Mouse (Mus musculus) neural tube, embryonic 13.5 days (tissue): Measurements from ENCODE around the gene Zfp626. TPM values are rescaled to one million over a fixed set of nuclear protein-coding genes. Genes with fewer than 3 reads are reported as not detected.
"Not testable (repeated sequence)": the region's sequence is repeated elsewhere in the genome, so short reads cannot be mapped to it uniquely, and the experiment has no call there.

ENCODE experiments used
- ATAC-seq: fragments of 200-750 bp; cut with Nextera tagmentation; 2 replicates; pipeline ENCODE4 v1.8.0; 2017; ENCODE audit warnings: low read depth, mild to moderate bottlenecking, moderate TSS enrichment, moderate library complexity
- H3K27ac ChIP-seq: fragments of 300-500 bp; sonication (generic); replicated peaks from 2 replicates; pipeline ENCODE4 v1.5.1; 2015; ENCODE audit warnings: moderate library complexity, mild to moderate bottlenecking, inconsistent platforms
- H3K27me3 ChIP-seq: fragments of 300-500 bp; sonication (generic); 2 replicates; pipeline ENCODE4 v1.6.1; 2015; ENCODE audit warnings: mild to moderate bottlenecking, inconsistent platforms
- H3K36me3 ChIP-seq: fragments of 300-500 bp; sonication (generic); 2 replicates; pipeline ENCODE4 v1.6.1; 2015; ENCODE audit warnings: mild to moderate bottlenecking, inconsistent platforms
- H3K4me1 ChIP-seq: fragments of 300-500 bp; sonication (generic); replicated peaks from 2 replicates; pipeline ENCODE4 v1.6.1; 2015; ENCODE audit warnings: inconsistent platforms
- H3K4me2 ChIP-seq: fragments of 300-500 bp; sonication (generic); 2 replicates; pipeline ENCODE4 v1.6.1; 2015; ENCODE audit warnings: inconsistent platforms, mild to moderate bottlenecking, moderate library complexity
- H3K4me3 ChIP-seq: fragments of 300-500 bp; sonication (generic); 2 replicates; pipeline ENCODE4 v1.5.1; 2015; ENCODE audit warnings: mild to moderate bottlenecking, inconsistent platforms
- H3K9ac ChIP-seq: fragments of 300-500 bp; sonication (generic); 2 replicates; pipeline ENCODE4 v1.6.1; 2015; ENCODE audit warnings: moderate library complexity, mild to moderate bottlenecking, inconsistent platforms
- H3K9me3 ChIP-seq: fragments of 300-500 bp; sonication (generic); 2 replicates; pipeline ENCODE4 v1.6.1; 2016; ENCODE audit warnings: inconsistent platforms
- WGBS: fragments of 180-500 bp; shearing (Covaris S2); methylation state at CpG from one replicate; pipeline ENCODE4 v1.1.7; 2015; 5-methylcytosine and 5-hydroxymethylcytosine counted together
- polyA plus RNA-seq: library from polyadenylated mRNA; unstranded; fragments of >200 nt; fragmentation: Nextera tagmentation; extraction: Ambion mirVana; gene quantifications from 2 replicates; pipeline ENCODE4 v1.2.1, GENCODE M21; 2015

The Zfp626 gene
- 2.3 and 2.9 TPM in 2 replicates for polyA plus RNA-seq

DNA sequence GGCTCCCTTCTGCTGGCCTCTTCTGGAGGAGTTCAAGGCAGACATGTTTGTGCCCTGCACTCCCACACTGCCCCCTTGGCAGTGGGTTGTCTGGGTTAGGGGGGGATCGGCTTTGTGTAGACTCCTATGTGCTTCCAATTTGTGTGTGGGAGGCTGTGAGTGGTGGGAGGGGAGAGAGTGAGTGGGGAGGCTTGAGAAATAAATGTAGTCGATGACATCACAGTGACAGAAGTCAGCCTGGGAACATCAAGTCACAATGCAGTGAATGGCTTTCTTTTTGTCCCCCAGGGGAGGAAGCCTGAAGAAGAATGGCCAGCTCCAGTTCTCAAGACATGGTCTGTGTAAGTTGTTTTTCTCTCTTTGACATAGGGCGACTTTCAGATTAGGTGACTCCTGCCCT lies at the start of gene Zfp626:
Gene Zfp626 (plus strand): TSS at position 301 of the 400 bp plus-strand sequence.
- not testable (repeated sequence) for H3K4me3 ChIP-seq, H3K27ac ChIP-seq, ATAC-seq, H3K4me2 ChIP-seq, H3K27me3 ChIP-seq, H3K9me3 ChIP-seq, H3K9ac ChIP-seq
- 97% methylated on average over 3 of the region's 3 CpGs for WGBS
- H3K36me3 ChIP-seq = peaks cover 49% of the 10 kb centered on the region
- peaks cover 11% of the 10 kb centered on the region for H3K4me1 ChIP-seq

DNA sequence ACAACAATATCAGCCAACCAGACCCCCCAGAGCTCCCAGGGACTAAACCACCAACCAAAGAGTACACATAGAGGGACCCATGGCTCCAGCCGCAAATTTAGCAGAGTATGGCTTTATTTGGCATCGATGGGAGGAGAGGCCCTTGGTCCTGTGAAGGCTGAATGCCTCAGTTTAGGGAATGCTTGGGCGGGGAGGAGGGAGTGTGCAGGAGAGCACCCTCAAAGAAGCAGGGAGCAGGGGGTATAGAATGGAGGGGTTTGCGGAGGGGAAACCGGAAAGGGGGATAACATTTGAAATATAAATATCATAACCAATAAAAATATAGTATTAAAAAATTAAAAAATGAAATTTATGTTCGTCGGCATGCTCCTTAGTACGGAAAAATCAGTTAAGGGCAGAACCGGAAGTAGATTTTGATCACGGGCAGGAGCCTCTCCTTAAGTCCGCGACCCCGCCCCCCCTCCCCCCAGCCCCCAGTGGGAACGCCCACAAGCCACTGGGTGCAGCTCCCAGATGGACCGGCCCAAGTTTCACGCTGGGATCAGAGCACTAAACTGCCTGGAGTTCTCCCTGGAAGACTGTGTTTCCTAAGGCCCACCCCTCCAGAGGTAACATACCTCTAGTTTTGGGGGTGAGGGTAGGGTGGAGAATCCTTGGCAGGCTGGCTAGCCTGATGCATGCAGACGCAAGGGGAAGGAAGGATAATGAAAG lies 41.7 kb upstream of the Zfp626 start:
- Histone ChIP-seq H3K4me2 (peak overlapping the region; percentile 52), H3K4me3 (peak overlapping the region; percentile 29), H3K9ac (peak overlapping the region; percentile 54), H3K27ac (no peak overlapping the region), H3K4me1 (no peaks in the 10 kb centered on the region), H3K9me3 (no peaks in the 10 kb centered on the region; the same call in 1 of the 2 replicates), H3K27me3 (no peaks in the 10 kb centered on the region), H3K36me3 (no peaks in the 10 kb centered on the region)
- WGBS = 17% methylated on average over 17 of the region's 17 CpGs
- no peak for ATAC-seq

DNA sequence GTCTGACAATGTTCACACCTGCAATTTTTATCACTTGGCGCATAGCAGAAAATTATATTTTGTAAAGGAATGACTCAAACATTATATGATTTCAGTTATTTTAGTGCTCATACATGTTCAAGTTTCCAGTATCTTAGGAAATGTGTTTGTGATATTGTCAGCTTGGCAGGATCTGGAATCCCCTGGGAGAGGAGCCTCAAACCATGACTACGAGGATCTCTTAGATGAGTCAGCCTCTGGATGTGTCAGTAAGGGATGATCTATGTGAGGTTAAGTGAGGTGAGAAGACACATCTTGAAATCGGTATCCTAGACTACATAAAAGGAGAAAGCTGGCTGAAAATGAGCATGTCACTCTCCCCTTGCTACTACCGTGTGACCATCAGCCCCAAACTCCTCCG lies 17.7 kb upstream of the Zfp626 start:
- no peaks in the 10 kb centered on the region for H3K27me3 ChIP-seq
- no peak overlapping the region for H3K27ac ChIP-seq
- H3K4me2 ChIP-seq = no peak overlapping the region
- no peak for ATAC-seq
- WGBS = 84% methylated on average over 5 of the region's 5 CpGs
- peaks cover 24% of the 10 kb centered on the region for H3K9me3 ChIP-seq
- H3K9ac ChIP-seq = no peak overlapping the region
- H3K4me3 ChIP-seq = no peak overlapping the region
- no peaks in the 10 kb centered on the region for H3K36me3 ChIP-seq
- no peaks in the 10 kb centered on the region for H3K4me1 ChIP-seq

DNA sequence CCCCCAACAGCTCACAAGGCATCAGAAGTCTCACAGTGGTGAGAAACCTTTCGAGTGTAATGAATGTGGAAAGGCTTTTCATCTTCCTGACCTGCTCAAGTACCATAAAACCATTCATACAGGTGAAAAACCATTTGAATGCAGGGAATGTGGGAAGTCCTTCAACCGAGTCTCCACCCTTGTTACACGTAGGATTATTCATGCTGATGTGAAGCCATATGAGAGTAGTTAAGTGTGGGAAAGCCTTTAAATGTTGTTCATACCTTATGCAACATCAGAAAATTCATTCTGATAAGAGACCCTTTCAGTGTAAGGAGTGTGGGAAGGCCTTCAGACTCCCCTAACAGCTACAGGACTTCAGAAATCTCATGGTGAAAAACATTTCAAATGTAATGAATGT lies 13.1 kb upstream of the Zfp626 start:
- not testable (repeated sequence) for H3K9ac ChIP-seq, H3K27ac ChIP-seq, ATAC-seq, H3K27me3 ChIP-seq, H3K36me3 ChIP-seq, H3K4me1 ChIP-seq, H3K4me3 ChIP-seq, H3K4me2 ChIP-seq, H3K9me3 ChIP-seq
- 60% methylated on average over 3 of the region's 3 CpGs for WGBS

DNA sequence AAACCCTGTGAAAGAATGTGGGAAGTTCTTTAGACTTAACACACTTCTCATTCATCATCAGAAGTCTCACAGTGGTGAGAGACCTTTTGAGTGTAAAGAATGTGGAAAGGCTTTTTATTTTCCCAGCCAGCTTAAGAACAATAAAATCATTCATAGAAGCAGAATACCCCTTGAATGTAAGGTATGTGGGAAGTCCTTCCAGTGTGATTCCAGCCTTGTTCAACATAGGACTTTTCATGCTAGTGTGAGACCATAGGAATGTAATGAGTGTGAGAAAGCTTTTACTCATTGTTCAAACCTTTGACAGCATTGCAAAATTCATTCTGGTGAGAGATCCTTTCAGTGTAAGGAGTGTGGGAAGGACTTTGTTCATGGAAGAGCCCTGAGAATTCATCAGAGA lies 12.4 kb upstream of the Zfp626 start:
- peaks cover 7% of the 10 kb centered on the region; the same call in 1 of the 2 replicates for H3K4me1 ChIP-seq
- no peak overlapping the region for H3K9ac ChIP-seq
- peaks cover 3% of the 10 kb centered on the region; the same call in 1 of the 2 replicates for H3K9me3 ChIP-seq
- no peaks in the 10 kb centered on the region for H3K27me3 ChIP-seq
- no peak overlapping the region for H3K4me3 ChIP-seq
- H3K36me3 ChIP-seq = no peaks in the 10 kb centered on the region
- ATAC-seq = no peak
- no peak overlapping the region for H3K4me2 ChIP-seq
- H3K27ac ChIP-seq = no peak overlapping the region

DNA sequence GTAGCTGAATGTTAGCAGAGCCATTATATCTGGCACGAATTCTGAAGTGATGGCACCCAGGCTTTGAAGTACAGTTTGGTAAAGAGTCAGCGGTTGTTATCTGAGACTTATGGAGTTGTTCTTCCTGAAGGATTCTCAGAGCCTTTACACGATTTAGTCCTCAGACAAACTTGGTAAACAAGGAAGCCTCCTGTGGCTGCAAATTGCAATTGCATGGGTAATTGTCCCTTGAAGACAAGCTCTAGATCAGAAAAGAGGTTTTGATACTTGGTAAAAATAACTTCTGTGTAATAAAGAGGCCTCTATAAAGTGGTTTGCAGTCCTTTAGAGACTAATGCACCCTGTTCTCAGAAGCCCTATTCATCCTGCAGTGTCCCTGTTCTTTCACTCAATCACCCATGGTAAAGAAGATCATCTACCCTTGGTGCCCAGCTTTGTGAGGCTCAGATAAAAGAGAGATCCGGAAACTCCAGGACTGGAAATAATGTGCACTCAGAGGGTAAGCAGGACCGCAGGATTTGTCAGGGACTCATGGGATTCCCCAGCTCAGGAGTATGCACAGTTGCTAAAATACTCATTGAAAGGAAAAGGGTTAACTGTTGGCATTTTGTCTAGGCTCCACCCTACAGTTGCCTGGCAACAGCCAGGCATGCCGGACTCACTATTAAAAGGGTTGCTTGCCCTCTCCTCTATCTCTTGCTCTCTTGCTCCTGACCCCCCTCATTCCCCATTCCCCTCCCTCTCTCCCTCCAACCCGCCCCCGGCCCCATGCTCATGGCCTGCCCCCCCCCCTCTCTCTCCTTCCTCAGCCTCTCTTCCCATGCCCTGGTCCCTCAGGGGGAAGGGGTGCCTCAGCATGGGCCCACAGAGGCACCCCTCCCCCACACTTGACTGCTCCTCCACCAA lies 8.8 kb upstream of the Zfp626 start:
- 19% methylated on average over 8 of the region's 8 CpGs for WGBS
- H3K4me3 ChIP-seq = 0 out of 2 replicates have a peak overlapping the region, but pooled peaks have one; percentile 4
- peaks cover 7% of the 10 kb centered on the region; the same call in 1 of the 2 replicates for H3K4me1 ChIP-seq
- peak overlapping the region; percentile 30; the same call in 1 of the 2 replicates for H3K4me2 ChIP-seq
- no peaks in the 10 kb centered on the region for H3K9me3 ChIP-seq
- H3K9ac ChIP-seq = 0 out of 2 replicates have a peak overlapping the region, but pooled peaks have one; percentile 8
- peak; percentile 91 for ATAC-seq
- no peaks in the 10 kb centered on the region for H3K27me3 ChIP-seq
- peak overlapping the region; percentile 54; the same call in 1 of the 2 replicates for H3K27ac ChIP-seq
- H3K36me3 ChIP-seq = no peaks in the 10 kb centered on the region

DNA sequence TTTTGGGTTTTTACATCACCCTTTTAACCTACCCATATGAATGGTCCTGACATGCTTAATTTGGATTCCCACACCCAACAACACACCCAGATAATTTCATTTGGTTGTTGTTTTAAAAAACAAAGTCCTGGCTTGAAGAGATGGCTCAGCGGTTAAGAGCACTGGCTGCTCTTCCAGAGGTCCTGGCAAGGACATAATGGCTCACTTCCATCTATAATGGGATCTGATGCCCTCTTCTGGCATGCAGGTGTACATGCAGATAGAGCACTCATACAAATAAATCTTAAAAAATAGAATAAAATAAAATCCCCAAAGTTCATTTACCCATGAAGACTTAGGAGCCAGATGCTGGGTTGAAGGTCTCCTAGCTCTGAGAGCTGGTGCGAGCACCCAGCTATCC lies 5.9 kb upstream of the Zfp626 start:
- Histone ChIP-seq H3K4me1 (peaks cover 18% of the 10 kb centered on the region), H3K36me3 (0 out of 2 replicates have a peak, but pooled peaks cover under 1% of the 10 kb centered on the region), H3K27me3 (no peaks in the 10 kb centered on the region), H3K9me3 (no peaks in the 10 kb centered on the region), H3K9ac (no peak overlapping the region), H3K4me3 (no peak overlapping the region), H3K27ac (no peak overlapping the region), H3K4me2 (no peak overlapping the region)
- ATAC-seq = no peak
- 56% methylated on average over 2 of the region's 2 CpGs for WGBS

DNA sequence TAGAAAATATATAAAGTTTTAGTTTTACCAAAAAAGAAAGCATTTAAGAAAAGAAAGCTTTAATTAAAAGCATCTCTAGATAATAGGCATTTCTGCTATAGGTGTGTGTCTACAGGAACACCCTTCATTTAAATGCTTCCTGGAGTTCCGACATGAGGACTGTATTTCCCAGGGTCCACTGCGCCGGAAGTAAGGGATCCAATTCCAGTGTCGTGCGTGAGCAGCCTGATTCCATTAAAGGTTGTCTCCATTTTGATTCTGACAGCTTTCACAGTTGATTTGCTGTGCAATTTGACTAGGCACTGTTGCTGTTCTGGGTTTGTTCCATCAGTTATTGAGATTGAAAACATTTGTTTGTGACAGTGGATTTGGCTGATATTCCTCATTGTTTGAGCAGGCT lies 4.0 kb upstream of the Zfp626 start:
- no peak for ATAC-seq
- H3K27me3 ChIP-seq = no peaks in the 10 kb centered on the region
- H3K36me3 ChIP-seq = peaks cover 11% of the 10 kb centered on the region
- peaks cover 17% of the 10 kb centered on the region for H3K4me1 ChIP-seq
- H3K9me3 ChIP-seq = no peaks in the 10 kb centered on the region
- no peak overlapping the region for H3K9ac ChIP-seq
- no peak overlapping the region for H3K27ac ChIP-seq
- 77% methylated on average over 5 of the region's 5 CpGs for WGBS
- no peak overlapping the region for H3K4me2 ChIP-seq
- H3K4me3 ChIP-seq = no peak overlapping the region

DNA sequence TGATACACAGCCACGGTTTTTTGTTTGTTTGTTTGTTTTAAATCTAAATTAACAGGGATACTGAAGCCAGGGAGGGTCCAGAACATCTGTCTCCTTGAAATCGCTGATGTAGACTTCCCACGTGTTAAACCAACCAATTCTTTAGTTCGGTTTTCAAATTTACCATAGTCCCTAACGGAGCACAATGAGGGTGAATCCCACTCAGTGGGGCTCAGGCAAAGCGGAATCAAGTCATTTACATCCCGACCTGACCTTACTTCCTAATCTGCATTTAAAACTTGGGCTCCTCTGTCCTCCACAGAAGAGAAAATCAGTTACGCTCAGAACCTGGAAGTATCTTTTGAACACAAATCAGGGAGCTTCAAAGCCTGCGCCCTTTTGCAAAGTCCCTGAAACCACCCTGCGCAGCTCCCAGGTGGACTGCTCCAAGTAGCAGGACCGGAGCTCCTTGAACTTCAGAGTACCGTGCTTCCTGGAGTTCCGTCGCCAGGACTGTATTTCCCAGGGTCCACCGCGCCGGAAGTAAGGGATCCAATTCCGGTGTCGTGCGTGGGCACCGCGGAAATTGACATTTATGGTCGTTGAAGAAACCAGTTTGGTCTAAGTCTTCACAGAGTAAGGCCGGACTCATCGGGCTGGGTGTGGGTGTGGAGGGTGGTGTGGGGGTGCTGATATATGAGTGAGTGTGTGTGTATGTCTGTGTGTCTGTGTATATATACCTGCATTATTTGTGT lies 2.5 kb upstream of the Zfp626 start:
- peaks cover 11% of the 10 kb centered on the region for H3K4me1 ChIP-seq
- peaks cover 26% of the 10 kb centered on the region for H3K36me3 ChIP-seq
- H3K27ac ChIP-seq = peak overlapping the region; percentile 19; the same call in 1 of the 2 replicates
- peak; percentile 95 for ATAC-seq
- peak overlapping the region; percentile 95 for H3K4me2 ChIP-seq
- peak overlapping the region; percentile 83 for H3K9ac ChIP-seq
- H3K27me3 ChIP-seq = no peaks in the 10 kb centered on the region
- WGBS = under 1% methylated on average over 25 of the region's 25 CpGs
- no peaks in the 10 kb centered on the region for H3K9me3 ChIP-seq
- H3K4me3 ChIP-seq = peak overlapping the region; percentile 74

DNA sequence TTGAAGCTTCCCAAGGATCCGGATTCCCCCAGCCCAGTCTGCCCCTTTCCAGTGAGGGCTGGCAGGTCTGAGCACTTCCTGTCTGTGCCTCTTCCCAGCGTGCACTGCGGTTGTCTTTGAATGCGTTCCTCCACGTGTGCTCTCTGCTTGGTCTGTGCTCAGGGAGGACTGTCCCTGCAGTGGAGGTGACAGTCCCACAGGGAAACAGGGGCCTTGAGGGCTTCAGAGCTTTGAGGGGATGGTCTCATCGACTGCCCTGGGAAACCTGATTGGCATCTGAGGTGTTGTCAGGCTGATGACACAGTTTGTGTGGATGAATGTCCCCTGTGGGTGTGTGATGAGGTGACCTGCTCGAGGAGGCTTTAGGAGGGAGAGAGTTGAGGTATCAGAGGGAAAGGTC lies 309 bp downstream of the Zfp626 start:
- WGBS = 87% methylated on average over 7 of the region's 7 CpGs
- ATAC-seq, H3K27me3 ChIP-seq, H3K4me3 ChIP-seq, H3K9ac ChIP-seq, H3K4me2 ChIP-seq, H3K27ac ChIP-seq, H3K9me3 ChIP-seq: not testable (repeated sequence)
- H3K4me1 ChIP-seq = peaks cover 11% of the 10 kb centered on the region
- peaks cover 53% of the 10 kb centered on the region for H3K36me3 ChIP-seq

DNA sequence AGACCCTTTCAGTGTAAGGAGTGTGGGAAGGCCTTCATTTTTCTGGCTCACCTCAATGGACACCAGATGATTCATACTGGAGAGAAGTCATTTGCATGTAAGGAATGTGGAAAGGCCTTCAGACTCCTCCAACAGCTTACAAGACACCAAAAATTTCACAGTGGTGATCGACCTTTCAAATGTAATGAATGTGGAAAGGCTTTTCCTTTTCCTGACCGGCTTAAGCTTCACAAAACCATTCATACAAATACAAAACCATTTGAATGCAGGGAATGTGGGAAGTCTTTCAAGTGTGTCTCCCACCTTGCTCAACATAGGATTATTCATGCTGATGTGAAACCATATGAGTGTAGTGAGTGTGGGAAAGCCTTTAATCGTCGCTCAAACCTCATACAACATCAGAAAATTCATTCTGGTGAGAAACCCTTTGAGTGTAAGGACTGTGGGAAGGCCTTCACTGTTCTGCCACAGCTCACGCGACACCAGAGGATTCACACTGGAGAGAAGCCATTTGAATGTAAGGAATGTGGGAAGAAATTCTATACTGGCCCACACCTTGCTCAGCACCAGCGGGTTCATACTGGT lies 11.6 kb downstream of the Zfp626 start:
- WGBS = 95% methylated on average over 7 of the region's 7 CpGs
- Histone ChIP-seq H3K9ac (no peak overlapping the region), H3K27ac (no peak overlapping the region), H3K4me2 (no peak overlapping the region), H3K4me1 (no peaks in the 10 kb centered on the region), H3K36me3 (peaks cover 82% of the 10 kb centered on the region), H3K27me3 (no peaks in the 10 kb centered on the region), H3K9me3 (peaks cover 6% of the 10 kb centered on the region; the same call in 1 of the 2 replicates), H3K4me3 (no peak overlapping the region)
- no peak for ATAC-seq
